Mouse (Mus musculus) myocyte (in vitro differentiated cells): Measurements from ENCODE around the gene Tnr. TPM values are rescaled to one million over a fixed set of nuclear protein-coding genes. Genes with fewer than 3 reads are reported as not detected.

Experiments used
- H3K27me3 ChIP-seq: one replicate; pipeline ENCODE4 v1.6.1; 2011; ENCODE audit not compliant: control insufficient read depth, insufficient read depth, insufficient read length
- H3K36me3 ChIP-seq: one replicate; pipeline ENCODE4 v1.6.1; 2011; ENCODE audit not compliant: control insufficient read depth, insufficient read depth
- H3K4me2 ChIP-seq: one replicate; pipeline ENCODE4 v1.6.1; 2011; ENCODE audit warnings: low read depth, control low read depth
- H3K4me3 ChIP-seq: one replicate; pipeline ENCODE4 v1.5.1; 2011; ENCODE audit warnings: mild to moderate bottlenecking, control low read depth, moderate library complexity
- H3K79me2 ChIP-seq: one replicate; pipeline ENCODE4 v1.6.1; 2011; ENCODE audit not compliant: control insufficient read depth, insufficient read depth
- H3ac ChIP-seq: one replicate; pipeline ENCODE4 v1.6.1; 2011; ENCODE audit not compliant: control insufficient read depth, insufficient read length
- CEBPB ChIP-seq: IDR thresholded peaks from 2 replicates; pipeline ENCODE4 v1.6.1; 2011; ENCODE audit warnings: mild to moderate bottlenecking, moderate library complexity; ENCODE audit not compliant: poor library complexity, insufficient read depth, severe bottlenecking
- E2F4 ChIP-seq: IDR thresholded peaks from one replicate; pipeline ENCODE4 v1.6.1; 2011; ENCODE audit warnings: mild to moderate bottlenecking, control low read depth, moderate library complexity; ENCODE audit not compliant: insufficient read depth
- MAX ChIP-seq: IDR thresholded peaks from one replicate; pipeline ENCODE4 v1.6.1; 2011; ENCODE audit warnings: low read depth, mild to moderate bottlenecking, control low read depth
- MYOD1 ChIP-seq, 3 experiments: IDR thresholded peaks; one replicate each; pipeline ENCODE4 v1.6.1; 2011; ENCODE audit warnings: control low read depth in 2 of 3, low read depth in 2 of 3, mild to moderate bottlenecking in 2 of 3, moderate library complexity in 1 of 3; ENCODE audit not compliant: insufficient read length in 2 of 3, control insufficient read depth in 1 of 3
- MYOG ChIP-seq, 3 experiments: IDR thresholded peaks; one replicate each; pipeline ENCODE4 v1.6.1; 2011; ENCODE audit warnings: control low read depth in 2 of 3, low read depth in 2 of 3, mild to moderate bottlenecking in 2 of 3; ENCODE audit not compliant: insufficient read length in 2 of 3, control insufficient read depth in 1 of 3, insufficient read depth in 1 of 3
- POLR2A ChIP-seq: IDR thresholded peaks from one replicate; pipeline ENCODE4 v1.6.1; 2011; ENCODE audit warnings: low read depth, mild to moderate bottlenecking, control low read depth, moderate library complexity; ENCODE audit not compliant: insufficient read length
- POLR2AphosphoS2 ChIP-seq: IDR thresholded peaks from one replicate; pipeline ENCODE4 v1.6.1; 2011; ENCODE audit warnings: low read depth, control low read depth; ENCODE audit not compliant: insufficient read length
- REST ChIP-seq: IDR thresholded peaks from one replicate; pipeline ENCODE4 v1.6.1; 2011; ENCODE audit warnings: mild to moderate bottlenecking, control low read depth, moderate library complexity; ENCODE audit not compliant: insufficient read depth, insufficient read length
- SRF ChIP-seq: IDR thresholded peaks from one replicate; pipeline ENCODE4 v1.6.1; 2011; ENCODE audit warnings: low read depth; ENCODE audit not compliant: control insufficient read depth, insufficient read length
- TCF12 ChIP-seq: IDR thresholded peaks from one replicate; pipeline ENCODE4 v1.6.1; 2011; ENCODE audit warnings: mild to moderate bottlenecking, control low read depth; ENCODE audit not compliant: poor library complexity, insufficient read depth, severe bottlenecking
- TCF3 ChIP-seq: IDR thresholded peaks from one replicate; pipeline ENCODE4 v1.6.1; 2011; ENCODE audit warnings: low read depth, control low read depth; ENCODE audit not compliant: insufficient read length
- USF1 ChIP-seq: IDR thresholded peaks from one replicate; pipeline ENCODE4 v1.6.1; 2011; ENCODE audit warnings: low read depth, mild to moderate bottlenecking, control low read depth, moderate library complexity
- polyA plus RNA-seq: library from polyadenylated mRNA; unstranded; fragments of >200 nt; fragmentation: generic; extraction: Trizol; gene quantifications from one replicate; pipeline ENCODE4 v1.2.1, GENCODE M21; 2012; ENCODE audit warnings: missing spikeins

Gene Tnr
- polyA plus RNA-seq, 1 experiment, result 0.02 TPM

- no peak overlapping the region for H3ac ChIP-seq
- no peaks in the 10 kb centered on the region for H3K36me3 ChIP-seq
- H3K79me2 ChIP-seq, result no peaks in the 10 kb centered on the region
- no peak overlapping the region for H3K4me3 ChIP-seq
- TF ChIP-seq CEBPB (no peak), USF1 (no peak), TCF3 (no peak), REST (no peak), TCF12 (no peak), MAX (no peak), SRF (no peak), POLR2AphosphoS2 (no peak), POLR2A (no peak), E2F4 (no peak), MYOD1 (IDR thresholded peaks at IDR 0.05; ENCODE audit: control insufficient read depth in 1 of 3, insufficient read length in 2 of 3, low read depth in 2 of 3) (no peak), MYOG (IDR thresholded peaks at IDR 0.05; ENCODE audit: control insufficient read depth in 1 of 3, insufficient read depth in 1 of 3, insufficient read length in 2 of 3, low read depth in 2 of 3) (no peak)
- H3K27me3 ChIP-seq, result peaks cover 4% of the 10 kb centered on the region
- H3K4me2 ChIP-seq, result no peak overlapping the region
Observed at GRCm38 (mm10) chr1:159747969-159748368, 224.4 kb downstream of the Tnr start.

DNA sequence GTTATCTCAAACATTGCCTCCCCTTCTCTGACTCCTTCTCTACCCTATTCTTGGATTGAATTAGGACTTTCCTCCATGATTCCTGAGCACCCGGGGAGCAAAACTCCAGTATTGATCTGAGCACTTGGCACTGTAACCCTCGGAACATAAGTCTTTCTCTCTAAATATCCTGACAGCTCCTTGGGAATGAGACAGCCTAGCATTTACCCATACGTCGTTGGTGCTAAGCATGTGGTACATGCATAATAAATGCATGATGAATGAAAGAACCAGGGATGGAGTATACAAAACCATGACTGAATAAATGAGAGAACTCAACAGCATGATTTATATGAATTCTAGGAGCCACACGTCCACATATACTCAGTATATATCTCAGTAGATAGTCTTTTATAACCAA lies 226.8 kb downstream of the Tnr start:
- Histone ChIP-seq H3K27me3 (peaks cover 4% of the 10 kb centered on the region), H3K4me3 (no peak overlapping the region), H3K4me2 (no peak overlapping the region), H3K79me2 (no peaks in the 10 kb centered on the region), H3K36me3 (no peaks in the 10 kb centered on the region), H3ac (no peak overlapping the region)
- no peak for TF ChIP-seq POLR2AphosphoS2
- no peak for TF ChIP-seq POLR2A
- no peak for TF ChIP-seq E2F4
- TF ChIP-seq CEBPB, result no peak
- TF ChIP-seq MAX, result no peak
- no peak for TF ChIP-seq TCF12
- no peak for TF ChIP-seq TCF3
- TF ChIP-seq REST, result no peak
- no peak for TF ChIP-seq MYOG (IDR thresholded peaks at IDR 0.05; ENCODE audit: control insufficient read depth in 1 of 3, insufficient read depth in 1 of 3, insufficient read length in 2 of 3, low read depth in 2 of 3)
- TF ChIP-seq SRF, result no peak
- TF ChIP-seq USF1, result no peak
- TF ChIP-seq MYOD1 (IDR thresholded peaks at IDR 0.05; ENCODE audit: control insufficient read depth in 1 of 3, insufficient read length in 2 of 3, low read depth in 2 of 3), result no peak

DNA sequence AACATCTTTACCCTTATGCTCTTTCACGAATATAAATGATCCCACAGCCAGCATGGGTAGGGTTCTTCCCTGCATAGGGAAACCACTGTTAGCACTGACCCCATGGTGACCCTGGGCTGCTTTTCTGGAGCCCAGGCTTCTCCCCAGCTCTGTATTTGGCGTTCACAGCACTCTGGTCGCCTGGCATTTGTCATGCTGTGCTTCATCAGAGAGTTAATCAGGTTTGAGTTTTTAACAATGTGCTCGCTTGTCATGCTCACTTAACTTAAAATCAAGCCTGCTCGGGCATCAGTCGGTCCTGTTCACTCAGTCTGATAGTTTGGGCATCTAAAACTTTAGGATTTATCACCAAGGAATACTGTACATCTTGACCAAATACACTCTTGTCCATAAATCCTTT lies 227.3 kb downstream of the Tnr start:
- H3K27me3 ChIP-seq, result peaks cover 4% of the 10 kb centered on the region

DNA sequence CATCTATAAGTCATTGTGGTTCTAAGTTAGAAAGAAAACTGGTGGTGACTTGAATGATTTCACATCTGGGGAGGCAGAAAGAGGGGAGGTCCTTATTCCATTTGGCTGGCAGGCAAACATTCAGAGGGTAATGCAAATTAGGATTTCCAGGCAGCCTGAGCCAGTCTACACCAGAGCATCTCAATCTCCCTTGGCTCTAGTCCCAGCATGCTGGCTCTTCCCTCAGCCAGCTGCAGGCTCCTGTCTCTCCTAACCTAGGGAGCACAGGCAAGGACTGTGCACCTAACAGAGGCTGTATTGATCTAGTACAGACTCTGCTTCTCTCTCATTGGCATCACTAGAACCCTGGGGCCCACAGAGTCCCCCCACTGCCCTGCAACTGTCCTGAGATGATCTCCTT lies 237.4 kb downstream of the Tnr start:
- Histone ChIP-seq H3K4me3 (no peak overlapping the region), H3K36me3 (no peaks in the 10 kb centered on the region), H3ac (no peak overlapping the region), H3K79me2 (no peaks in the 10 kb centered on the region), H3K27me3 (no peaks in the 10 kb centered on the region), H3K4me2 (no peak overlapping the region)
- TF ChIP-seq SRF, result no peak
- no peak for TF ChIP-seq POLR2A
- TF ChIP-seq MAX, result no peak
- TF ChIP-seq MYOG (IDR thresholded peaks at IDR 0.05; ENCODE audit: control insufficient read depth in 1 of 3, insufficient read depth in 1 of 3, insufficient read length in 2 of 3, low read depth in 2 of 3), result no peak
- no peak for TF ChIP-seq MYOD1 (IDR thresholded peaks at IDR 0.05; ENCODE audit: control insufficient read depth in 1 of 3, insufficient read length in 2 of 3, low read depth in 2 of 3)
- no peak for TF ChIP-seq CEBPB
- no peak for TF ChIP-seq TCF3
- TF ChIP-seq REST, result no peak
- TF ChIP-seq TCF12, result no peak
- TF ChIP-seq E2F4, result no peak
- no peak for TF ChIP-seq USF1
- no peak for TF ChIP-seq POLR2AphosphoS2

More for the DNA sequence above, 227.3 kb downstream of the Tnr start:
- Histone ChIP-seq H3K36me3 (no peaks in the 10 kb centered on the region), H3K4me2 (no peak overlapping the region), H3K79me2 (no peaks in the 10 kb centered on the region), H3K4me3 (no peak overlapping the region), H3ac (no peak overlapping the region)
- no peak for TF ChIP-seq USF1
- no peak for TF ChIP-seq SRF
- TF ChIP-seq POLR2A, result no peak
- TF ChIP-seq MAX, result no peak
- TF ChIP-seq POLR2AphosphoS2, result no peak
- TF ChIP-seq TCF12, result no peak
- TF ChIP-seq TCF3, result no peak
- no peak for TF ChIP-seq MYOG (IDR thresholded peaks at IDR 0.05; ENCODE audit: control insufficient read depth in 1 of 3, insufficient read depth in 1 of 3, insufficient read length in 2 of 3, low read depth in 2 of 3)
- no peak for TF ChIP-seq E2F4
- no peak for TF ChIP-seq REST
- TF ChIP-seq MYOD1 (IDR thresholded peaks at IDR 0.05; ENCODE audit: control insufficient read depth in 1 of 3, insufficient read length in 2 of 3, low read depth in 2 of 3), result no peak
- no peak for TF ChIP-seq CEBPB

- Histone ChIP-seq H3K4me3 (no peak overlapping the region), H3K79me2 (no peaks in the 10 kb centered on the region)
Observed at GRCm38 (mm10) chr1:159763901-159764300, 240.3 kb downstream of the Tnr start.

More at GRCm38 (mm10) chr1:159763901-159764300, 240.3 kb downstream of the Tnr start:
- no peaks in the 10 kb centered on the region for H3K27me3 ChIP-seq
- no peak for TF ChIP-seq E2F4
- no peak for TF ChIP-seq MYOG (IDR thresholded peaks at IDR 0.05; ENCODE audit: control insufficient read depth in 1 of 3, insufficient read depth in 1 of 3, insufficient read length in 2 of 3, low read depth in 2 of 3)
- TF ChIP-seq CEBPB, result no peak
- no peak for TF ChIP-seq USF1
- no peak for TF ChIP-seq POLR2A
- TF ChIP-seq MAX, result no peak
- TF ChIP-seq TCF3, result no peak
- no peak for TF ChIP-seq REST
- no peak for TF ChIP-seq MYOD1 (IDR thresholded peaks at IDR 0.05; ENCODE audit: control insufficient read depth in 1 of 3, insufficient read length in 2 of 3, low read depth in 2 of 3)
- no peak for TF ChIP-seq TCF12
- no peak for TF ChIP-seq SRF
- no peak for TF ChIP-seq POLR2AphosphoS2
- H3ac ChIP-seq, result no peak overlapping the region
- H3K4me2 ChIP-seq, result no peak overlapping the region
- no peaks in the 10 kb centered on the region for H3K36me3 ChIP-seq
